Mouse (Mus musculus): ENCODE results near the gene Snx21.

GRCm38 (mm10) chr2:164773989-164774364, 11.6 kb upstream of the Snx21 start:
- no peak for TF ChIP-seq GATA1 (IDR thresholded peaks at IDR 0.05; ENCODE audit: borderline replicate concordance, low read length)
- TF ChIP-seq FLI1 (IDR thresholded peaks at IDR 0.05; ENCODE audit: low read length): no peak

All from megakaryocyte, embryonic 14.5 days (primary cell).